Mouse (Mus musculus): Measurements from ENCODE around the gene Zfp827.

Gene Zfp827

DNA sequence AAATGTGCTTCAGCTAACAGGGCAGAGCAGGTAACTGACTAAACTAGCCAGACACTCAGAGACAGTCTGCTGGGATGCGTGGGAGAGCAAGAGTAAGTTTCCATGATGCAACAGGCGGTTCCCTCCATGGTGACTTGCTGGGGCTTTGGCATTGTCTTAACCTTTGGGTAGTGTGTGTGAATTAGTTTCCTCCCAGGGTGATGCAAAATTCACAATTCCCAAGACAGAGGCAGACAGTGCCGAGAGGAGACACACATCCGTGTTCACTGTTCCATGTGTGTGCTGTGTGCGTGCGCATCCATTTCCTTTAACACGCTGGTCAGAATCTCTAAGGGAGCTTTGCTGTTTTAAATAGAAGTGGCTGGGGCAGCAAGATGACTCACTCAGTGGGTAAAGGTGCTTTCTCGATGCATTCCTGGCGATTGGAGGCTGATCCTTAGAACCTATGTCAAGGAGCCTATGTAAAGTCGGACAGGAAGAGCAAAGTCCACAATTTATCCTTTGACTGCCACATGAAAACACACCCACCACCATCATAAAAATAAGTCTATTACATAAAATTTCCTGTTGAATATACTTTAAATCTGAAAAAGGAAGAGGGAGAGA lies 127.4 kb downstream of the Zfp827 start:
- no peak for DNase-seq (ENCODE audit: low read depth, low spot score)

DNA sequence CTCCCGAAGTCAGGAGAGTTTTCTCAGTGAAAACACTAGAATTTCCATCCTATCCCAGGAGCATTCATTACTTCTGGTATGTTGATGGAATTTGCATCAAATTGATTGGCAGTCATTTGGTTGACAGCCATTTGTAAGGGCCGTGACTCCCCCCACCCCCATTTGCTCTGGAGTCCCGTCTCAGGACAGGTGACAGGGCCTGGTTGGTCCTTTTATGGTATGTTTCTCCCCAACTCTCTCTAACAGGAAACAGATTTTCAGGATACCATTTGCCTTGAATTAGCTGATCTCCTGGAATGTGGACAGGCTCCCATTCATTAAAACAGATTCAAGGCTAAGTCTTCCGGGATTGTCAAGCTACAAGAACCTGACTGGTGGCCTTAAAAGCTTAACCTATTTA lies 129.1 kb downstream of the Zfp827 start:
- DNase-seq (ENCODE audit: low read depth, low spot score) = no peak

DNA sequence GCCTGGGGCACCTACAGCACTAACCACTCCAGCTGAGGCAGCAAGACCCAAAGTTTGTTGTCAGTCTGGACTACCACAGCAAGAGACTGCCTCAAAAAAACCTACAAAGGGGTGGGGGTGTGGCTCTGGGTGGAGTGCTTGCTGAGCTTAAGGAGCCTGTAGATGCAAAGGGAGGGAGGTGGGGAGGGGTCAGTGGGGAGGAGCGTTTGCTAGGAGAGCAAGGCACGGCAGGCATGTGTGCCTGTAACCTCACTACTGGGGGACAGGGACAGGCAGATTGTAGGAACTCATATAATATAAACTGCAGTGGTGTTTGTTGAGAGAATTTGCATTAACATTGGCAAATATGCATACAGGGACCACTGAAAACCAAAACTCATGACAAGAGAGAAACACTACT lies 130.1 kb downstream of the Zfp827 start:
- no peak for DNase-seq (ENCODE audit: low read depth, low spot score)

DNA sequence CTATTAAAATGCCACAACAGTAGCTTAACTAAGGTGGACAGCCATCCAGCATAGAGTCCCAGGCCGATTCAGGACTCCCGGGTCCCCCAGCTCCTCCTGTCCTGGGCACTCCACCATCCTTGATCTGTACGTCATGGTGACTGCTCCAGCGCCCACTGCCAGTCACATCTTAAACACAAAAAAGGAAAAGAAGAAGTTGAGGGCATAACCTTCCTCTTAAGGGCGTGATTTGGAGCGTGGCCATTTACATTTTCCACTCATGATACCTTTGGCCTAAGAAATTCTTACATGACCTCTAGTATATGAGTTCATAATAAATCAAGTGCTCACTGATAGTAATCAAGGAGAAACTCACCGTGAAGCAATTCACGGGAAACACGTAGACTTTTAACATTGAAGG lies 131.2 kb downstream of the Zfp827 start:
- DNase-seq (ENCODE audit: low read depth, low spot score) = no peak

DNA sequence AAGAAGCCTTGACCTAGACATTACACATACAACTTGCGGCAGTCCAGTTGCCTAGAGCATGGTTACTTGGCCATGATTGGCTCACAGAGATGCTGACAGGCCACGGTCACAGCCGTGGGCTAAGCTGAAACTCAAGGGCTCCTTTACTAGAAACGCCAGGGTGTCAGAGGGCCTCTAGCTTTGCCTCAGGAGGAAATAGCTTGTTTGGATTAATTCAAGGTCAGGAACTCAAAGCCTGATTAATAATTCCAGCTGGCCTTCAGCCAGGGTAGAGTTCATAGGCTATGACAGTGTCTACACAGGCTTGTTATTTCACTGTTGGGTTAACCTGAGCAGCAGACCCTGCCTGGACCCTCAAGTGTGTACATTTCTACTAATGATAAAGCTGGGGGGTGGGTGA lies 132.1 kb downstream of the Zfp827 start:
- DNase-seq (ENCODE audit: low read depth, low spot score) = no peak

DNA sequence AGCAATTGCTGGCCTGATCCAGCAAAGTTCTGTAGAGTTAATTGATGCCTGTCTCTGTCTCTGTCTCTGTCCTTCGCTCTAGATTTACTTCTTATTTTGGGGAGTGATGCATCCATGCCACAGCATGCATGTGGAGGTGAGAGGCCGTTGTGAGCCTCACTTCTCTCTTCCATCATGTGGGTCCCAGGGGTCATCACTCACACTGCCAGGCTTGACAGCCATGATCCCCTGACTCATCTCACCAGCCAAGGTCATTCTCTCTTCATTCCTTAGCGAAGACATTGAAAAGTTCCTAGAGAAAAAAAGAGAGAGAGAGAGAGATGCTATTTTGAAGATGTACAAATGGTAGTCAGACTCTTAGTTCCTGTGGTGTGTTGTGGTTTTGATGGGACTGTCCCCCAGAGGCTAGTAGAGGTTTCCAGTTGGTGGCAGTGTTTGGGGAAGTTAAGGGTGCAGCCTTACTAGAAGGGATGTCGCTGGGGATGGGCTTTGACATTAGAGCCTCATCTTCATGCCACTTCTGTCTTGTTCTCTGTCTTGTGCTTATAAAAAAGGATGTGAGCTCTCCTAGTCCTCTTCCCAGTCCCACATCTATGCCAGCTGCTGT lies 133.0 kb downstream of the Zfp827 start:
- DNase-seq (ENCODE audit: low read depth, low spot score) = no peak

DNA sequence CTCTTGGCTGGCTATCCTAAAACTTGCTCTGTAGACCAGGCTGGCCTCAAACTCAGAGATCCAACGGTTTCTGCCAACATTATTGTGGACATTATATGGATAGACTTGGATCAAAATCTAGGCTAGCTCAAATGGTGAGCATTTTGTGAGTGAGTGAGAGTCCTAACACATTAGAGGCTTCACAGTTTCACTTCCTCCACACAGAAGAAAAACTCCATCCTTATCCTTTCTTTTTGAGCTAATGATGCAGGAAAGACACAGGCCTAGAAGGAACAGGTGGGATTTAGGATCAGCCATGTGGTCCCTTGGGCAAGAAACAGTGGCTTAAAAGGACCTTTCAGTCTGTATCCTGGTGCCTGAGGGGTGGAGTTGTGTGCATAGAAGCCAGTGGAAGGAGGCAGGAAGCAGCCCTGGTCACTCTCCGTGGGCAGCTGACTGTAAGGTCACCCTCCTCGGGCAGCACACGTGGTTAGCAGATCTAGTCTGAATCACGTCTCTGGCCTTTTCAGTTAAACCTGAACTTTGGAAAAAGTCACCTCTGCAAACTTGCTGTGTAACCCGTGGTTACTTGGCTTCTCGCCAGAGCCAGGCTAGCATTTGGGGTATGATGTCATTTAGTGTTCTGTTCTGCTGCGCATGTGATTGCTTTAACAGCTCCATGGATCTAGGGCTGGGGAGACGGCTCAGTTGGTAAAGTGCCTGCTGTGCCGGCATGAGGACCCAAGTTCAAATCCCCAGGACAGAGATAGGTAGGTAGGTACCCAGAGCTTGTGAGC lies 134.5 kb downstream of the Zfp827 start:
- DNase-seq (ENCODE audit: low read depth, low spot score) = no peak

DNA sequence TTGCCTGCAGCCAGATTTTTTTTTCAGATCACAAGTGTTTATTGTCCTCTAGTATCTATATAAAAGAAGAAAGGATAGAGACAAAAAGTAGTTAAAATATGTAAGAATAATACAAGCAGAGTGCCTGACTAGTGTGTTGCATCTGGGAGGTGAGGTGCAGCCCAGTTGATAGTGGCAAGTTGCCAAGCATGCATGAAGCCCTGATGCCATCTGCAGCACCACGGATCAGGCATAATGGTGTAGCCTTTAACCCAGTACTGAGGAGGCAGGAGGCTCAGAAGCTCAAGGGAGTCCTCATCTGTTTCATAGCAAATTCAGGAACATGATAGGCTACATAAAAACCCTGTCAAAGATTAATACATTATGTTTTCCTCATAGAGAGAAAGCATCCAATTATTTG lies 136.1 kb downstream of the Zfp827 start:
- no peak for DNase-seq (ENCODE audit: low read depth, low spot score)

DNA sequence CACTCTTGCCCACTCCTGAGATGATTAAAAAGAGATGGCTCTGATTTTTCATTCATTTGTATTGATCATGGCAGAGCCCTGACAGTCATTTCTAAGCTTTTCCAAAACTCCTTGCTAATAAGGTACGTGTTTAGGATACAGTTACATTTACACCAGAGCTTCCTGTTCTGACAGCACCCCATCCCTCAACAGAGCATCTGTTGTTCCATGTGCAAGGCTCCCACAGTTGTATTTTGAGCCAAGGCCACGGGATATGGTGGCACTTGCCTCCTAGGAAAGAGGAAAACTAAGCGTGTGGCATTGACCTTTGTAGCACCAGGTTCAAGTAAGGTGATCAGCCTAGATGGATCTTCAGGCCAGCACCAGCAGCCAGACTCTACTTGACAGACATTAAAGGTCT lies 137.0 kb downstream of the Zfp827 start:
- DNase-seq (ENCODE audit: low read depth, low spot score) = no peak

DNA sequence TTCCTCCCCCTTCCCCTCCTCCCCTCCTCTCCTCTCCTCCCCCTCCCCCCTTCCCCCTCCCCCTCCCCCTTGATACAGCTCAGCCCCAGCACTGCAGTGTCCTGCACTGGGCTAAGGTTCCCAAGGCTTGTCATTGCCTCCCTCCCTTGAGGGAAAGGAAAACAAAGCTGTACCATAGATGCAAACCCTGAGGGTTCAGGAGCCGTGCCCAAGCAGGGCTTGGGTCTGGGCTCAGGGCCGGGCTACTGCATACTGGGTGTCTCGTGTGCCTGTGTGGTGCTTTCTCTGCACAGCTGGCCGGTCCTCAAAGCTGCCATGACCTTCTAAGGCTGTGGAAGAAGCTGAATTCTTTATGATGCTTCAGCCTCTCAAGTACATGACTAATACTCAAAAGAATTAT lies 145.4 kb downstream of the Zfp827 start:
- no peak for DNase-seq (ENCODE audit: low read depth, low spot score)

DNA sequence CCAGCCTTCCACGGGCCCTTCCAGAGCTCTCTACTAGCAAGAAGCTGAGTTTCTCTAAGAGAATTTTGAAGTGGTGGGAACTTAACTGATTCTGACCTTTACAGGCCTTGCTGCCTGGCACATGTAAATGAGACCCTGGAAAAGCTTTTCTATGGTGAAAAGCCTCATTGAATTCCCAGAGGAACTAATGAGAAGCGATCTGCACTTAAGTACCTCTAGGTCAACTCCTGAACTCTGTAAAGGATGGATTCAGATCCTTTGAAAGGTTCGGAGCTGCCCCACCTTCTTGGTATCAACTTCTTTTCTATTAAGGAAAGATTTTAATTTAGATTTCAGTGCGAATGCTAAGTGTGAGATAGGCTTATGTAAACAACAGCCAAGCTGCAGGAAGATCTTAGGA lies 147.8 kb downstream of the Zfp827 start:
- DNase-seq (ENCODE audit: low read depth, low spot score) = no peak

DNA sequence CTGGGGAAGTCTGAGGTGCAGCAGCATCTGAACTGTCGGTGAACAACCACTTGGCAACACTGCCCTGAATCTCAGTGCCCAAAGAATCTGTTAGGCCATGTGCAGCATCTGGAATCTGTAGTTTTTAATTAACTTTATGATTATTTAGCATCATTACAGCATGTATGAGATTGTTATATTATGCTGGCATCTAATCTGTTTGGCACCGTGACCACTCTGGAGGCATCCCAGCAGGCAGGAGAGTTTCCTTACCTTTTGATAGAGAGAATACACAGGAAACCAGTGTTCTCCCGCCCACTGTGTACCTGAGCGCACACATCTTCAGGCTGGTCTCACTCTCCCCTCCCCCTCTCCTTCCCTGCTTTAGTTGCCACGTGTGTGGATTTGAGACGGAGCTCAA lies 151.4 kb downstream of the Zfp827 start:
- DNase-seq (ENCODE audit: low read depth, low spot score) = no peak

DNA sequence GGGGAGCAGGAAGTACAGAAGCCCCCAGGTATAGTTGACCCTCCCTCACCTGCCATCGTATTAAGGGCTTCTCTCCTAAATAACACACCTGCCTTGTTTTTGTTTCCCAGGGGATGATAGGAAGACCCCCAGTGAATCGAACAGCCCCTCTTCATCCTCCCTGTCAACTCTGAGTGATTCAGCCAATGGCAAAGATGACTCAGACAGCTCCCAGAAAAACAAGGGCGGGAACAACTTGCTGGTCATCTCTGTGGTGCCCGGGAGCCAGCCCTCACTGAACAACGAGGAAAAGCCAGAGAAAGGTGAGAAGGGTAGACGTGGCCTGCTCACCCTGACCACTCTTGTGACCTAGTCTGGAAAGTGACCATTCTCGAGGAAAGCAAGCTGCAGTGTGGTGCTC lies 157.3 kb downstream of the Zfp827 start:
- no peak for DNase-seq (ENCODE audit: low read depth, low spot score)

DNA sequence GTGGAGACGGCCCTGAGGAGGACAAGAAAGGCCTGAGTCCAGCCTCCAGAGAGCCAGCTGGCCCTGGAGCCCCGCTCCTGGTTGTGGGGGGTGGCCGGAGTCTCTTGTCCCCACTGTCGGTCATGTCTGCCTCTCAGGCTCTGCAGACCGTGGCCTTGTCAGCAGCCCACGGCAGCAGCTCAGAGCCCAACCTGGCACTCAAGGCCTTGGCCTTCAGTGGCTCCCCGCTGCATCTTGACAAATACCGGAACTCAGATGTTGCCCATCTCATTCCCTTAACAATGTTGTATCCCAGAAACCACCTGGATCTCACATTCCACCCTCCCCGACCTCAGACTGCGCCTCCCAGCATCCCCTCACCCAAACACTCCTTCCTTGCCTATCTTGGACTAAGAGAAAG lies 161.8 kb downstream of the Zfp827 start:
- no peak for DNase-seq (ENCODE audit: low read depth, low spot score)

DNA sequence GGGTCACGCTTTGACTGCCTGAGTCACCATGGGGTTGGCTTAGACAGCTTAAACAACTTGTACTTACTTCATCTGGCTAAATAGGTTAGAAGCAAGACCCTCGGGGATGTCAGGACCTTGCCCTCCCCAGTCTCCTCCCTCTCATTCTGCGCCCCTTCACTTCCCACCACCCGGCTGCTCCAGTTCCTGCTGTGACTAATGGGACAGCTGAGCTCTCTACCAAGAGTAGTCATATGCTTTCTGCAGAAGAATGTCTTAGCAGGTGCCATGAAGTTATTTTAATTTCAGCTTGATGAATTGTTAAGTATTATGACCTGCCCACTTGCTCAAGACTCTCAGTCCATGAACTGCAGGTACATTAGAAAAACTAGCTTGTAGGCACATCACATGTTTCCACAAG lies 168.2 kb downstream of the Zfp827 start:
- DNase-seq (ENCODE audit: low read depth, low spot score) = no peak

DNA sequence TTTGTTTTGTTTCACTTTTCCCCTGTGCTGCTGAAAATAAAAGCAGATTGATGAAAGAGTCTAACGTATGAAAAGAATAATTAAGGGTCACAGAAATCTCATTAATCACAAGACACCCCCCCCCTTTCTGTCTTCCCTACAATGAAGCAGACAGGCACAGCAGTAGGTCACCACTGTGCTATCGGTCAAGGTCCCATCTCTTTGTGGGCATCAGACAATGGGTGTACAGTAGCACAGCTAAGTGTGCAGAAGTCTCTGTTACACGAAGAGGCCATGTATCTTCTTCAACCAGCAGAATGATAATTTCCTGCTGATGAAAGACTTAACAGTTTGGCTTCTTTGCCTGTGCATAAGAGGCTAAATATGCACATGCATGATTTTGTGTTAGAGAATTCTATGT lies 170.4 kb downstream of the Zfp827 start:
- DNase-seq (ENCODE audit: low read depth, low spot score) = no peak

DNA sequence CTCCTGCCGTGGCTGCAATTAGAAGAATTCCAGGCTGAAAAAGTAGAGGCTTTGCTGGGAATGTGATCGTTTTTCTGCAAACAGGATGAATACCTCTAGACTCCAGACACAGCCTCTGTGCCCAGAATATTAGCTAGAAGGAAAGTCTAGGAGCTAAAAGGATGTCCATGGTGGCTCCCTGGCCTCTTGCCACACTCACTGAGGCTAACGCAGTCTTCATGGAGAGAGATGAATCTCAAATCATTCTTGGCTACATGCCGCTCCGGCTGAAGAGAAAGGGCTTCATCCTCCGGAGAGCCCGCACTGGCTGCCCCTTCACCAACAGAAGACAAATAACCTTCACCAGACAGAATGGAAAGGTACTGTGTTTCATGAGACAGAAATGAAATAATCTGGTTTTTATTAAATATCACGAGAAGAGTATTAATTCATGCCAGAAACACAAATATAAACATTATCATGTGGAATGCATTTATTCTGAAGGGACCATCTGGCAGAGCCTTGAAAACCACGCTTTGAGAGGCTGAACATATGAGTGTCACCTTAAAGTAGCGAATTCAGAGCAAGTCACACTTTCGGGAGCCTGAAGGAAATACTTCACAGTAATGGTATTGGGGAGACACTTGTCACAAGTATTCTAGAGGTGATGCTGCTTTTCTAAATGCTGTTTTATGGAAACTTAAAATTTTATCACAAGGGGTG lies 173.4 kb downstream of the Zfp827 start:
- DNase-seq (ENCODE audit: low read depth, low spot score) = no peak

DNA sequence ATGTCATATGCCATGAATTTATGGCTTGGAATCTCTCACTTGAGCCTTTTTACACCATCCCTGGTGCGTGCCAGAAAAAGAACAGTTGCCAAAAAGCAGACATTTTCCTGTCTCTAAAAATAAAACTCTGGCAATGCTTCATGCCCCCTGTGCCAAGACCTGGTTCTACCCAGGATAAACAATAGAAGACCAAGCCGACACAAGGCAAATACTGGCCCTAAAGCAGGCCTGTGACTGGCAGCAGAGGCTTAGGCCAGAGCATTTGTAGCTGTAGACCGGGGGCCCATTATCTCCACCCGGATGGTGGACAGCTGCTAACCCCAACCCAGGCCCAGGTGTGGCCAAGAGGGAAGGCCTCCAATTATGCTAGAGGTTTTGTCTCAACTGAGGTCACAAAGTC lies 178.7 kb downstream of the Zfp827 start:
- DNase-seq (ENCODE audit: low read depth, low spot score) = no peak

DNA sequence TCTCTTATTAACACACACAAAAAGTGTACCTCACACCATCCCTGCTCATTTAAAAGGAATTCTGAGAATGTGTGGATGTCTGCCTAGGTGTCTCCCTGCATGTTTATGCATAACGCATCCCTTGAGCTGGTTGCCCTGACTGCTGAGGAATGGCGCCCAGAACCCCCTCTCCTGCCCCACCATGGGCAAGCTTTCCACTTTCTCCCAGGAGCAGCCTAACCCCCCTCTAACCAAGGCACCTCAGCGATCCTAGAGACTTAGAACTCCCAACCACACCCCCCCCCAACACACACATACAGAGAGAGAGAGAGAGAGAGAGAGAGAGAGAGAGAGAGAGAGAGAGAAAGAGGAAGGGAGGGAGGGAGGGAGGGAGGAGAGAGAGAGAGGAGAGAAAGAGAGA lies 179.9 kb downstream of the Zfp827 start:
- DNase-seq (ENCODE audit: low read depth, low spot score) = no peak

DNA sequence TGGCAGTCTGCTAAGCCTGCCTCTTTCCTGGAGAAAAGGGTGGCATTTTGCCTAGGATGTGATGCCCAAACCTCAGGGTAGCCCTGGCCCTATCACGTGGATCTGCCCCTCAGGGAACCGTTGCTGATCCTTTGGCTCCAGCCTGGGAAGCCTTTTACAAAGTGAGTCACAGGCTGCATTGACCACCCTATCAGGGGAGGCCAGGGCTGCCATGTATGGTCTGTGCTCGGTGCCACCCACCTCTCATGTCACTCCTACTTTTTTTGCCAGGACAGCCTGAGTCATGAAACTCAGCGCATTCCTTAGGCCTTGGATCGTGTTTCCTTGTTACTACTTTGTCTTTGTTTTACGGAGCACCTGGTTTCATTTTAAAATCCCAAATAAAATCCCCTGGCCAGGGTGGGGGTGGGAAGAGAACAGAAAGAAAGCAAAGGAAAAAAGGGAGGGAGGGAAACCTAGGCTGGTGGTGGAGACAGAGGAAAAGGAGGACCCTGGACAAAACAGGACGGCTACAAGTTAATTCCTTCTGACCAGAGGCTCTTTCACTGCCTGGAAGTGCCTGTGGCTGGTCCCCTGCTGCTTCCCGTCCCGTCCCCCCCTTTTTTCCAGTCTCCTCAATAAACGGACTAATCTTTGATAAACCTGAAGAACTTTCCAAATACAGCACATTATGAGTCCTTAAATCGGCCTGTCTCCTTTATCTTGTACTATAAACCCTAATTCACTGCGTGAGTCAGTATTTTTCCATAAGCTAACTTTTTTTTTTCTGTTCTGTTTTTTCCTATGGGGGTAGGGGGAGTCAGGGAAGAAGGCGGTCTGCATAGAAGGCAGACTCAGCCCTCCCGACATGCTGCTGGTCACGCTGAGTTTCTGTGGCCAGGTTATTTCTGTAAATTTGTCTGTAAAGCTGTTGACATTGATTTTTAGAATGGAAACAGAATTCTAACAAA lies 180.7 kb downstream of the Zfp827 start:
- no peak for DNase-seq (ENCODE audit: low read depth, low spot score)

DNA sequence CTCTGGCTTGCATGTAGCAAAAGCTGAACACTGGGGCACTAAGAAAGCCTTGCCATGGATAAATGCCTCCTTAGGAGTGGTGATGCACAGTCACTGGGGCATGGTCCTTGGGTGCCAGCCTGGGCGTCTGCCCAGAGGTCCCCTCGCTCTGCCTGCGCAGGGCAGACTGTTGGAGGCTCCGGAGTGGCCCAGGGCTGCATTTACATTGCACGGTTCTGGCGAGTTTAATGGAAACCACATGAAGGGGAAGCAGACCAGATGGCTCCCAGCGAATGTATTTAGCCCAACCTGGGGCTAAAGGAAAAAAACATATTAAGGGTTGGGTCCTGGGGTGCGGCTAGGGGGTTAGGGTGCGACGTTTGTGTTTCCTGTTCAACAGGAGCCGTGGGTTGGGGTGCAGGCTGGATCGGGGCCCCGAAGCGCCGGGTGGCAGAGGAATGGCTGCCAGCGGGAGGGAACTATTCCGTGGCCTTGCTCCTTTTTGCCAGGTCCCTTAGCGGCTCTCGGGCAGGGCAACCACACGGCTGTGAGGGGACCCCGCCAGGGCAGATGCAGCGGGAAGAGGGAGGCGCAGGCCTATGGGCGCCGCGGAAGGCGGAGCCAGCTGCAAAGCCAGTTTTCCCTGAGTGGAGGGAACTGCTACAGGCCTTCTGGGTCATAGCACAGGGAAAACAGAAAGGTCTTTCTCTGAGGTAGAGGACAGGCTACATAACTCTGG lies 181.6 kb downstream of the Zfp827 start:
- no peak for DNase-seq (ENCODE audit: low read depth, low spot score)
